Mouse (Mus musculus) kidney, adult 9 months (tissue): ENCODE data around the gene Camk1d.

Source experiments
- DNase-seq: peaks from one replicate; pipeline ENCODE4 v3.0.0; 2022

The Camk1d gene

GRCm38 (mm10) chr2:5458075-5458494 is 256.2 kb downstream of the Camk1d start:
- DNase-seq = no peak

- DNase-seq = no peak
Measured at GRCm38 (mm10) chr2:5456108-5456507, 258.2 kb downstream of the Camk1d start.

- no peak for DNase-seq
Measured at GRCm38 (mm10) chr2:5454830-5455229, 259.5 kb downstream of the Camk1d start.

GRCm38 (mm10) chr2:5451654-5452053 is 262.7 kb downstream of the Camk1d start:
- DNase-seq = peak; percentile 34

- no peak for DNase-seq
Measured at GRCm38 (mm10) chr2:5445357-5445756, 269.0 kb downstream of the Camk1d start.

- no peak for DNase-seq
Measured at GRCm38 (mm10) chr2:5437690-5438089, 276.6 kb downstream of the Camk1d start.

- no peak for DNase-seq
Measured at GRCm38 (mm10) chr2:5435587-5436253, 278.6 kb downstream of the Camk1d start.

- DNase-seq = peak; percentile 28
Measured at GRCm38 (mm10) chr2:5431309-5431708, 283.0 kb downstream of the Camk1d start.

GRCm38 (mm10) chr2:5429921-5430320 is 284.4 kb downstream of the Camk1d start:
- DNase-seq = no peak

- no peak for DNase-seq
Measured at GRCm38 (mm10) chr2:5426110-5426509, 288.2 kb downstream of the Camk1d start.

- no peak for DNase-seq
Measured at GRCm38 (mm10) chr2:5425612-5426011, 288.7 kb downstream of the Camk1d start.

- no peak for DNase-seq
Measured at GRCm38 (mm10) chr2:5420621-5421196, 293.6 kb downstream of the Camk1d start.

GRCm38 (mm10) chr2:5418802-5419201 is 295.5 kb downstream of the Camk1d start:
- DNase-seq = no peak

GRCm38 (mm10) chr2:5417158-5418032 is 296.9 kb downstream of the Camk1d start:
- DNase-seq = no peak

- DNase-seq = no peak
Measured at GRCm38 (mm10) chr2:5411774-5412173, 302.5 kb downstream of the Camk1d start.

- DNase-seq = peak; percentile 23
Measured at GRCm38 (mm10) chr2:5403850-5404249, 310.5 kb downstream of the Camk1d start.

- DNase-seq = no peak
Measured at GRCm38 (mm10) chr2:5402036-5402435, 312.3 kb downstream of the Camk1d start.

GRCm38 (mm10) chr2:5398505-5398904 is 315.8 kb downstream of the Camk1d start:
- DNase-seq = no peak

GRCm38 (mm10) chr2:5398043-5398442 is 316.3 kb downstream of the Camk1d start:
- DNase-seq = no peak

GRCm38 (mm10) chr2:5397468-5397867 is 316.8 kb downstream of the Camk1d start:
- no peak for DNase-seq

- peak; percentile 23 for DNase-seq
Measured at GRCm38 (mm10) chr2:5396415-5396814, 317.9 kb downstream of the Camk1d start.

GRCm38 (mm10) chr2:5395873-5396272 is 318.4 kb downstream of the Camk1d start:
- DNase-seq = no peak

- no peak for DNase-seq
Measured at GRCm38 (mm10) chr2:5392921-5393320, 321.4 kb downstream of the Camk1d start.

- no peak for DNase-seq
Measured at GRCm38 (mm10) chr2:5392470-5392869, 321.8 kb downstream of the Camk1d start.
